Mouse (Mus musculus): ENCODE measurements at regions not wholly inside any gene's neighbourhood (a gene's known extent, or its start where the extent isn't known, plus 50 kb on each side); places are given as distances from the start of the nearest gene placed in this dataset.
A peak's percentile ranks its signal among the peaks of the same experiment; 100 is the strongest.

DNA sequence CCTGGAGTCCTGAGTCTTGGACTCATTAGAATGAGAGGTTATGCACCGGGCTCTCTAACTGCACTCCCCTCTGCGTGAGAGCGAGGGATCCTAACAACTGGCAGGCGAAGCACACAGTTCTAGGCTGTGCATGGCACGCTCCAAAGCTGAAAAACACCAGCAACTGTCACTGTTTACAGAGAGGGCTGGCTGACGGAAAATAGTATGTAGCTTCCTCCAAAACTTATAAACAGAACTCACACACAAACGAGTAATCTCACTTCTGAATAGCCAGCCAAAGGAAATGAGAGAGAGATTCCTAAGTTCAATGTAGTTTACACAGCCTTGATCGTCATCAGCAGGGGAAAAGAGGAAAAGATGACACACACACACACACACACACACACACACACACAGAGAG, 266.6 kb downstream of the Uaca start:
- H3K4me3 ChIP-seq: no peak overlapping the region
- no peak for TF ChIP-seq CTCF (conservative IDR thresholded peaks at IDR 0.05)
- no peak for DNase-seq (ENCODE audit: low spot score in 2 of 2)
- H3K27ac ChIP-seq: no peak overlapping the region

DNA sequence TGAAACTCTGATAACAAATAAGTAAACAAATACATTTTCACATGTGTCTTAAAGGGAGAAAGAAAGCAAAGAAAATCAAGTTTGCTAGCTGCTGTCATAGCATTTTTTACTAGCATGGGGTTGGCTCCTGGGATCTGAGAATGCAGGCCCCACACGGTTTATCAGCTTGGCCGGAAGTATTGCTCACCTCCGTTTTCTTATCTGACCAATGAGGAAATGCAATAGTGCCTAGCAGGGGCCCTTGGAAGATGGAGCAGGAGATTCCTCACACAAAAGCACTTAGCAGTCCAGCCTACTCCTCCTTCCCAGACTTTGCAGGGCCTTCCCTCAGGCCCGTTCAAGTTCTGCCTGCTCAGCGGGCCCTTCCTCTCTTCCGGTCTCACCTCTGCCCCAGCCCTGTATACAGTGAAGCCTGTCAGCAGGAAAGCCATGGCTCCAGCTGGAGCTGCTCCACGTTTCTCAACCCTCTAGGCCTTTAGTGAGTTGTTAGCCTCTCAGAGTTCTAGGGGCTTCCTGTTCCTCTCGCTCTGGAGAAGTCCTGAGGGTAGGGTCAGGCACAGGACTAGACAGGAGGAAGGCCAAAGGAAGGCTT, 270.5 kb downstream of the Uaca start:
- DNase-seq (ENCODE audit: low spot score in 2 of 2): no peak
- no peak for TF ChIP-seq CTCF (conservative IDR thresholded peaks at IDR 0.05)
- Histone ChIP-seq H3K4me3 (no peak overlapping the region), H3K27ac (no peak overlapping the region)

DNA sequence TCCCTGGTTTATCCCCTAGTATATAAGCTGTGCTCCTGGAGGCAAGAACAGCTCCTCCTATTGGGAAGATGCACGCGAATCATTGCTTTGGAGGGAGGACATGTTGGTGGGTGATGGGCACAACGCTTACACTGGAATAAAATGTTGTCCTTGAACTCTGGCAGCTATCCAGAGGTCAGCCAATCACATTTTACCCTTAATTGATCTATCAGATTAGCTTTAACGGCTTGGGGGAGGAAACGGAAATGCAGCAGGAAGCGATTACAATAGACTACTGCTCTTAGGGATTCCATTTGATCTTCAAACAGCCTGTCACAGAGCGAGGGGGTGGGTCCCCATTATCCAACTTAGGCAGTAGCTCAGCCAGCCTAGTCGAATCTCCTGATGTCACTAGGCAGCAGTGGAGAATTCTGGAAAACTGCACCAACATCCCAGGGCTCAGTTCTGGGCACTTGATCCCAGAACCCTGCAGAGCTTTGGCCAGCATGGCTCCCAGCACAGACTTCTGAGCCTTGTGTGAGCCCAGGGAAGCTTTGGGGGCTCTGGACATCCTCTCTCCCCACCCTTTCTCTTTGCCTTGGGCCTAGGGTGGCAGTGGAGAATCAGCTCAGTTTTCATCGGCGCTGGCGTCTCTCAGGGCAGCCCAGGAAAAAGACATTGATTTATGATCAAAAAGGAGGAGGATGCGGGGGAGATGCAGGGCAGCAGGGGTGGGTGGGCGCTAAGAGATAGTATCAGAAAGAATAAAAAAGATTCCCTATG, 275.4 kb downstream of the Uaca start:
- Histone ChIP-seq H3K4me3 (no peak overlapping the region), H3K27ac (no peak overlapping the region)
- DNase-seq (ENCODE audit: low spot score in 2 of 2): no peak
- TF ChIP-seq CTCF (conservative IDR thresholded peaks at IDR 0.05): no peak

DNA sequence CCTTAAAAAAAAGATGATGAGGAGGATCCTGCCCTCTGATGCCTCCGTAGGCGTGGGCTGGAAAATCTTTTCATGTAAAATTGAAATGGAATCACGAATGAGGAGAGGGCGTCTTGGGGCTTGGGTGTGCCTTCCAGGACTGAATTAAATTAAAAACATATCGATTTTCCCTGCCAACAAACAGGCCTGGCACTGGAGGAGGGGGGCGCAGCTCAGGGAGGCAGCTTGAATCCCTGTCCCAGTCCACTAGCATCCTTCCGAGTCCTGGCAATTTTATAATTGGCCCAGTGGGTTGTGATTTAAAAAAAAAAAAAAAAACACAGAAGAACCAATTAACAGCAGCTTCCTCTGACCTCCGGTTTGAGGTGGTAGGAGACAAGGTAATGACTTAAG, 276.0 kb downstream of the Uaca start:
- no peak for DNase-seq (ENCODE audit: low spot score in 2 of 2)
- Histone ChIP-seq H3K27ac (no peak overlapping the region), H3K4me3 (no peak overlapping the region)
- no peak for TF ChIP-seq CTCF (conservative IDR thresholded peaks at IDR 0.05)

DNA sequence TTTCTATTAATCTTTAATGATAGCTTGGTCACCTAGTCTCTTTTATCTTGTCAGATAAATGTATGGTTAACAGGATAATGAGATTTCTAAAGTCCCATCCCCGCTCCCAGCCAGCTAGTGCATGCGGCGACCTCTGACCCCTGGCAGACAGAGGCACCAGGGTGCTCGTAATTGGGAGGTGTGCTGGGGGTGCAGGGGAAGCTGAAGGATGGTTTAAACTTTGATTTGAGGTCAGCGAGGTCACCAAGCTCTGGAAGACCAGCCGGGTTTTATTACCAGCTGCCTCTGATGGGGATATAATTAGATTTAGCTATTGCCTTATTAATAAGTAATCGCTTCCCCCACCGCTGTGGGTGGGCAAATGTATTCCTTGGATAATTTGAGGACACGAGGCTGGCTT, 276.5 kb downstream of the Uaca start:
- no peak for DNase-seq (ENCODE audit: low spot score in 2 of 2)
- Histone ChIP-seq H3K4me3 (no peak overlapping the region), H3K27ac (no peak overlapping the region)
- no peak for TF ChIP-seq CTCF (conservative IDR thresholded peaks at IDR 0.05)

DNA sequence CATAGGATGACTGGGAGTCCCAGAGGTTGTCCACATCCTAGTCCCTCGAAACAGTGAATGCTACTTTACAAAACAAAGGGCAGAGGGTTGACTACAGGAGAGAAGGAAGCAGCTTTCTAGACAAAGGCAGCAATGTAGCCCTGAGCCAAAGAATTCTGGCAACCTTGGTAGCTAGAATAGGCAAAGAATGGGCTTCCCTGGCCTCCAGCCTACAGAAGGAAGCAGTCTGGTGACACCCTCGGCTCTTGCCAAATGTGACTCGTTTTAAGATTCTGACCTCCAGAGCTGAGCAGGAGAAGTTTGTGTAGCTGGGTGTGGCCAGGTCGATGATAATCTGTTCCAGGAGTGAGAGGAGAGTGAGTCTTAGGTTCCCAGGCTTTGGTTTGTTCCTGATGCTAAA, 279.1 kb downstream of the Uaca start:
- Histone ChIP-seq H3K27ac (no peak overlapping the region), H3K4me3 (no peak overlapping the region)
- TF ChIP-seq CTCF (conservative IDR thresholded peaks at IDR 0.05): no peak
- no peak for DNase-seq (ENCODE audit: low spot score in 2 of 2)

DNA sequence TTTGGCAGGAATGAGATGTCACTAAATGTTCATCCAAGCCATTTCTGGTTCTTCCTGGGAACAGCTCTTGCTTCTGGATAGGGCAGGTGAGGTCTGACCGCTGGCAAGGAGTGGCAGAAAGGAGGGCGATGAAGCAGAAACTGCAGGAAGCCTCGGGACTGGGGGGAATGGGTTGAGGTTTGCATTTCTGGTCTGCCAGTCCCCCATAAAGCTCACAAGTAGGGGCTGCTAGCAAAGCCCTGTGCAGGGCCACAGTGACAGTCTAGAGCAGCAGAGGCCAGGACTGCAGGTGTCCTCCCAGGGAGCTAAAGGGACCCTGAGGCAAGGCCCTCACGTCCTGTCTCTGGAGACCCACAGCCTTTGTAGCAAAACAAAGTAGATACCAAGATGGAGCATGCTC, 280.7 kb downstream of the Uaca start:
- Histone ChIP-seq H3K27ac (no peak overlapping the region), H3K4me3 (no peak overlapping the region)
- TF ChIP-seq CTCF (conservative IDR thresholded peaks at IDR 0.05): no peak
- no peak for DNase-seq (ENCODE audit: low spot score in 2 of 2)

DNA sequence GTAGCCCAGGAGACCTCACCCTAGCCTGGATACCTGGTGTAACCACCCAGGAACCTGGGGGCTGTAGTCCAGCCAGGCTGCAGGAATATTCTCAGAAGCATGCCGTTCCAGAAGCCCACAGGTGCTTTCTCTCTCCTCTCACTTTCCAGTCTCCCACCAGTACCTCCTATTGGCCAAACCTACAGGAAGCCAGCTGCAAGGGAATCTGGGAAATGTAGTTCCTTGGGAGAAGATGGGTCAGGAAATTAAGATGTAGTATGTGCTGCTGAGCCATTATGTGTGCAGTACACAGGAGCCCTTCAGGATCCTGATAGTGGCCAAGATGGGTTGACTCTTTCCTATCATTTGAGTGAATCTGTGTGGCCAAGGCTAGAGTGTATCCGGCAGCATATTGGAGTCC, 282.8 kb downstream of the Uaca start:
- 0 out of 2 replicates have a peak, but pooled peaks have one; percentile 7 for TF ChIP-seq CTCF (conservative IDR thresholded peaks at IDR 0.05)
- no peak for DNase-seq (ENCODE audit: low spot score in 2 of 2)
- no peak overlapping the region for H3K4me3 ChIP-seq
- no peak overlapping the region for H3K27ac ChIP-seq

DNA sequence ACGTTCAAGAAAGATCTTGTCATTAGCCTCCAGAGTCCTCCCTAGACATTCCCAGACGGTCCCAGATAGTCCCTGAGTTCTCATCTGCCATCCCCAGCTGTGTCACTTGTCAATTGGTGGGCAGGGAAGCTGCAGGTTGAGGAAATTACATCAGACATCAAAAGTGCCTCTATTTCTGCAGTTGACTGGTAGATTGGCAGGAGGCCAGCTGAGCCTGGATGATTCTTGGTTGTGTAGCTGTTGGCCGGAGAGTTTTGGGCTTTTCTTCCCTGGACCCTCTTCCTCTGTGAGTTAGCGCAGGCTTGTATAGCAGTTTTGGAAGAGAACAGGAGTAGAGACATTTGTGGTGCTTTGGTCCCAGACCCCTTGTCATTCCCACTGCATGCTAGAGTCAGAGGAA, 283.5 kb downstream of the Uaca start:
- DNase-seq (ENCODE audit: low spot score in 2 of 2): no peak
- Histone ChIP-seq H3K4me3 (no peak overlapping the region), H3K27ac (no peak overlapping the region)
- no peak for TF ChIP-seq CTCF (conservative IDR thresholded peaks at IDR 0.05)

DNA sequence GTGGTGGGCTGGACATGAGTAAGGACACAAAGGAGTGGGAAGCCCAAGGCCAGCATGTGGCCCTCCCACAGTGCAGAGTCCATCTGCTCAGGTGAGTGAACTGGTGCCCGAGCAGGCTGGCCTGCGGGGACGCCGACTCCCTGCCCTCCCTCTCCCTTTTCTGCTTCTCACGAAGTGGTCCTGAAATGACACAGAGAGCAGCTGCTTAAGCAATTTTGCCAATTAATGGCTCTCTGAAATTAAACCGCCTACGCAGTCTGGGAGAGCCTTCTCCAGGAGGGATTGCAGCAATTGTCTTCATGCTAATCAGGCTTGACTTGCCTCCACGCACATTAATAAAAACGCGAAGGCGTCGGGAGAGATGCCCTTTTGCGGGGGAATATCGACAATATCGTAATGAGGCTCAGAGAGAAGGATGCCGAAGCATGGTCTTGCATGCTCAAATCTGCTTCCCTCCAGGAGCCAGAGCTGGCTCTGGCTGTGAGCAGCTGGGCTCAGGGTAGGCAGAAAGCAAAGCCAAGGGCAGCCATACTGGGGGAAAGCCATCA, 287.2 kb downstream of the Uaca start:
- Histone ChIP-seq H3K27ac (no peak overlapping the region), H3K4me3 (no peak overlapping the region)
- TF ChIP-seq CTCF (conservative IDR thresholded peaks at IDR 0.05): no peak
- DNase-seq (ENCODE audit: low spot score in 2 of 2): peak; percentile 34 to 47

DNA sequence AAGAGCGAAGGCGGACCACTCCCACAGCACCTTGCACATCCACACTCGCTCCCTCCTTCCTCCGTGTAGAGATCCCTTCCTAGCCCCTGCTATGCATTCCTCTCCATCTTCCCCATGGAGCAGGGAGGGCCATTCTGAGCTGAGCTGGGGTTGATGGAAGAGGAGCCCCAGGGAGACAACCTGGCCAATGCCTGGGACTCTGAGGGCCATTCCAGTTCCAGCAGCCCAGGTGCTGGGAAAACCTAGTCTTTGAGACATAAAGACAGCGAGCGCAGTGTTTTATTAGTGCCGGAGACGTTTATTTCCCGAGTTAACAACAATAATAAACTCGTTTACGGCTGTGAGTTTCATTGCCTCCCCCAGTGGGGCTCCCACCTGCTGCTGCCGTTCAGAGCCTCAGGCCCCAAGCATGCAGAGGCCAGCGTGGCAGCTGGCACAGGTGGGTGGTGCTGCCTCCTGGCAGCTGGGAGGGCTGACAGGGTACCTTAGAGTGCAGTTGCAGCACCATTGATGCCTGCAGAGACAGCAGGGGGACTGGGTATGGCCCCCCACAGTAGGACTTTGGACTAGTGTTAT, 287.4 kb upstream of the Tle3 start:
- Histone ChIP-seq H3K27ac (no peak overlapping the region), H3K4me3 (no peak overlapping the region)
- TF ChIP-seq CTCF (conservative IDR thresholded peaks at IDR 0.05): no peak
- no peak for DNase-seq (ENCODE audit: low spot score in 2 of 2)

DNA sequence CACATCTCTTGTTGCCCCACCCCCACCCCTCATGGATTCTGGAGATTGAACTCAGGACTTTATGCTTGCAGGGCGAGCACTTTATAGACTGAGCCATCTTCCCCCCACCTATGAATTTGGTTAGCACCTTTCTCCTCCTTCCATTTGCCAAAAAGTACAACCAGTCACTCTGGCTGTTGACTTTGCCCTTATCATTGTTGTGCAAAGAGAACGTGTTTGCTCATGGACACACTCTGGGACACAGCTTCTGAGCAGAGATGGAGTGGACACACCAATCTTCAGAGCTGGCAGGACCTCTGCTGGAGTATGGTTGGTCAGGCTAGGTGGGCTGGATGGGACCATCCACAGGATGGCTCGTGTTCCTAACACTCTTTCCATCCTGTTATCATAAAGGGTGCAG, 285.1 kb upstream of the Tle3 start:
- DNase-seq (ENCODE audit: low spot score in 2 of 2): no peak
- H3K27ac ChIP-seq: no peak overlapping the region
- no peak for TF ChIP-seq CTCF (conservative IDR thresholded peaks at IDR 0.05)
- H3K4me3 ChIP-seq: no peak overlapping the region

DNA sequence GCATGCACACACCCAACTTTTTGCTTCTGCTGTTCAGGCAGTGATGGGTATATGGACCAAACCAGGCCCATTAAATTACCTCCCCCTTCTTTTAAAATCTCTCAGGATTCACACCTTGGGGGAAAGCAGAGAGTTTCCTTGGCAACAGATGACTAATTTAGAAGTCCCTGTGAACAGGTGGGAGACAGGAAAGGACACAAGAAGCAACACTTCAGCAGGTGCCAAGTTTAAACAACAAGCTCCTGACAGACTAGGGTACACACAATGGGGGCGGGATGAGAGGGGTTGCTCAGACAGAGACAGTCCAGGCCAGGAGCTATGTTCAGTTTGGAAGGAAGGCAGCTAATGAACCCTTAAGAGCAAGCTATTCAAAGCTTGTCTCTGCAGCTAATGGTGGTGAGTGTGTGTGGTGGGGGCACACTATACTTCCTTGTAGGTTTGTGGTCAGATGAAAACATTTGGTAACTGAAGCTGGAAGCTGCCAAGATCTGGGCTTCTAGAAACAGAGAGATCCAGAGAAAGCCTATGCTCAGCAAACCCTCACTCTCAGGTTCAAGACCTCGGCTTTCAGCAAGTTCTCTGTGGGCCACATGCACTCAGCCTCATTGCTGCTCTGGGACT, 283.0 kb upstream of the Tle3 start:
- H3K27ac ChIP-seq: no peak overlapping the region
- no peak for DNase-seq (ENCODE audit: low spot score in 2 of 2)
- no peak for TF ChIP-seq CTCF (conservative IDR thresholded peaks at IDR 0.05)
- no peak overlapping the region for H3K4me3 ChIP-seq

All from layer of hippocampus, adult 2 months (tissue).